Mouse (Mus musculus) forebrain, embryonic 12.5 days (tissue): ENCODE results near the gene Naa38. TPM values are rescaled to one million over a fixed set of nuclear protein-coding genes. Genes with fewer than 3 reads are reported as not detected.

ENCODE experiments used
- ATAC-seq: fragments of 200-750 bp; cut with Nextera tagmentation; 2 replicates; pipeline ENCODE4 v1.8.0; 2017; ENCODE audit warnings: moderate TSS enrichment; ENCODE audit not compliant: low FRiP score
- H3K27ac ChIP-seq: fragments of 300-500 bp; sonication (generic); 2 replicates; pipeline ENCODE4 v1.5.1; 2016; ENCODE audit warnings: mild to moderate bottlenecking
- H3K27me3 ChIP-seq: fragments of 300-500 bp; sonication (generic); 2 replicates; pipeline ENCODE4 v1.6.1; 2016; ENCODE audit warnings: mild to moderate bottlenecking
- H3K36me3 ChIP-seq: fragments of 300-500 bp; sonication (generic); replicated peaks from 2 replicates; pipeline ENCODE4 v1.6.1; 2016; ENCODE audit warnings: mild to moderate bottlenecking
- H3K4me1 ChIP-seq: fragments of 300-500 bp; sonication (generic); 2 replicates; pipeline ENCODE4 v1.6.1; 2016
- H3K4me2 ChIP-seq: fragments of 300-500 bp; sonication (generic); 2 replicates; pipeline ENCODE4 v1.6.1; 2016; ENCODE audit warnings: mild to moderate bottlenecking, moderate library complexity
- H3K4me3 ChIP-seq: fragments of 300-500 bp; sonication (generic); replicated peaks from 2 replicates; pipeline ENCODE4 v1.5.1; 2016; ENCODE audit warnings: mild to moderate bottlenecking
- H3K9ac ChIP-seq: fragments of 300-500 bp; sonication (generic); 2 replicates; pipeline ENCODE4 v1.6.1; 2016; ENCODE audit warnings: mild to moderate bottlenecking
- H3K9me3 ChIP-seq: fragments of 300-500 bp; sonication (generic); 2 replicates; pipeline ENCODE4 v1.6.1; 2016
- WGBS: fragments of 180-500 bp; shearing (Covaris S2); methylation state at CpG from one replicate; pipeline ENCODE4 v1.1.7; 2016; 5-methylcytosine and 5-hydroxymethylcytosine counted together
- polyA plus RNA-seq: library from polyadenylated mRNA; unstranded; fragments of >200 nt; fragmentation: Nextera tagmentation; extraction: Ambion mirVana; gene quantifications from 2 replicates; pipeline ENCODE4 v1.2.1, GENCODE M21; 2016

Naa38 gene
- polyA plus RNA-seq, 1 experiment from 2014 or later, result 103 TPM

GRCm38 (mm10) chr11:69433189-69433588, 37.9 kb downstream of the Naa38 start:
- Histone ChIP-seq H3K4me3 (no peak overlapping the region), H3K27ac (no peak overlapping the region), H3K9ac (no peak overlapping the region), H3K4me2 (no peak overlapping the region), H3K9me3 (no peaks in the 10 kb centered on the region), H3K27me3 (0 out of 2 replicates have a peak, but pooled peaks cover 5% of the 10 kb centered on the region), H3K36me3 (no peaks in the 10 kb centered on the region), H3K4me1 (peaks cover 5% of the 10 kb centered on the region; the same call in 1 of the 2 replicates)
- 78% methylated on average over 6 of the region's 6 CpGs for WGBS
- ATAC-seq, result no peak

GRCm38 (mm10) chr11:69437291-69437690, 42.0 kb downstream of the Naa38 start:
- H3K4me1 ChIP-seq, result peaks cover under 1% of the 10 kb centered on the region; the same call in 1 of the 2 replicates
- no peak overlapping the region for H3K9ac ChIP-seq
- H3K36me3 ChIP-seq, result no peaks in the 10 kb centered on the region
- H3K27ac ChIP-seq, result no peak overlapping the region
- no peak overlapping the region for H3K4me2 ChIP-seq
- no peak overlapping the region for H3K4me3 ChIP-seq
- ATAC-seq, result no peak
- H3K9me3 ChIP-seq, result no peaks in the 10 kb centered on the region
- H3K27me3 ChIP-seq, result 0 out of 2 replicates have a peak, but pooled peaks cover 5% of the 10 kb centered on the region
- 66% methylated on average over 3 of the region's 3 CpGs for WGBS

- no peaks in the 10 kb centered on the region for H3K4me1 ChIP-seq
- H3K4me3 ChIP-seq, result no peak overlapping the region
- H3K27me3 ChIP-seq, result no peaks in the 10 kb centered on the region
- 56% methylated on average over 5 of the region's 5 CpGs for WGBS
- no peak overlapping the region for H3K9ac ChIP-seq
- H3K9me3 ChIP-seq, result no peaks in the 10 kb centered on the region
- no peak for ATAC-seq
- no peak overlapping the region for H3K27ac ChIP-seq
- H3K4me2 ChIP-seq, result no peak overlapping the region
- no peaks in the 10 kb centered on the region for H3K36me3 ChIP-seq
Observed at GRCm38 (mm10) chr11:69443328-69443727, 48.0 kb downstream of the Naa38 start.

Other genes with a start within 250 kb of the Naa38 start
- gene Alox12b, start 238.5 kb upstream of the Naa38 start, polyA plus RNA-seq, result not detected in 2 replicates
- gene Alox8, start 197.6 kb upstream of the Naa38 start, polyA plus RNA-seq, result not detected in 2 replicates
- 0.17 and 0.19 TPM in 2 replicates for gene Gucy2e, start 158.5 kb upstream of the Naa38 start, polyA plus RNA-seq
- 49.0 and 52.6 TPM in 2 replicates for gene Cntrob, start 71.7 kb upstream of the Naa38 start, polyA plus RNA-seq
- gene Trappc1, start 71.5 kb upstream of the Naa38 start, polyA plus RNA-seq, result 185 and 192 TPM in 2 replicates
- gene Kcnab3, start 69.2 kb upstream of the Naa38 start, polyA plus RNA-seq, result 5.1 and 5.5 TPM in 2 replicates
- 44.8 and 46.3 TPM in 2 replicates for gene Rnf227, start 55.0 kb upstream of the Naa38 start, polyA plus RNA-seq
- gene Chd3, start 26.1 kb upstream of the Naa38 start, polyA plus RNA-seq, result 94.3 and 98.3 TPM in 2 replicates
- 55.0 and 60.9 TPM in 2 replicates for gene Cyb5d1, start 144 bp downstream of the Naa38 start, polyA plus RNA-seq
- gene Tmem88, start 2.7 kb downstream of the Naa38 start, polyA plus RNA-seq, result 9.1 and 11.2 TPM in 2 replicates
- 50.8 and 53.3 TPM in 2 replicates for gene Kdm6b, start 18.2 kb downstream of the Naa38 start, polyA plus RNA-seq
- gene Dnah2, start 153.6 kb downstream of the Naa38 start, polyA plus RNA-seq, result 1.7 and 2.1 TPM in 2 replicates
- gene Efnb3, start 164.7 kb downstream of the Naa38 start, polyA plus RNA-seq, result 63.7 and 72.7 TPM in 2 replicates
- 33.0 and 36.0 TPM in 2 replicates for gene Wrap53, start 184.8 kb downstream of the Naa38 start, polyA plus RNA-seq
- gene Trp53, start 184.9 kb downstream of the Naa38 start, polyA plus RNA-seq, result 120 and 124 TPM in 2 replicates
- gene Atp1b2, start 210.5 kb downstream of the Naa38 start, polyA plus RNA-seq, result 11.9 and 12.6 TPM in 2 replicates
- gene Shbg, start 222.4 kb downstream of the Naa38 start, polyA plus RNA-seq, result not detected in 2 replicates
- gene Sat2, start 226.5 kb downstream of the Naa38 start, polyA plus RNA-seq, result 15.8 and 21.5 TPM in 2 replicates
- gene Fxr2, start 237.5 kb downstream of the Naa38 start, polyA plus RNA-seq, result 46.0 and 48.9 TPM in 2 replicates